Mouse (Mus musculus) stomach, postnatal 0 days (tissue): Measurements from ENCODE around the gene Cacna2d4.

Source experiments
- CTCF ChIP-seq: IDR thresholded peaks from 2 replicates; pipeline ENCODE4 v1.5.1; 2016; ENCODE audit warnings: antibody characterized with exemption, low read depth, mild to moderate bottlenecking, moderate library complexity
- EP300 ChIP-seq: optimal IDR thresholded peaks from 2 replicates; pipeline ENCODE3; 2016; ENCODE audit warnings: antibody characterized with exemption

DNA sequence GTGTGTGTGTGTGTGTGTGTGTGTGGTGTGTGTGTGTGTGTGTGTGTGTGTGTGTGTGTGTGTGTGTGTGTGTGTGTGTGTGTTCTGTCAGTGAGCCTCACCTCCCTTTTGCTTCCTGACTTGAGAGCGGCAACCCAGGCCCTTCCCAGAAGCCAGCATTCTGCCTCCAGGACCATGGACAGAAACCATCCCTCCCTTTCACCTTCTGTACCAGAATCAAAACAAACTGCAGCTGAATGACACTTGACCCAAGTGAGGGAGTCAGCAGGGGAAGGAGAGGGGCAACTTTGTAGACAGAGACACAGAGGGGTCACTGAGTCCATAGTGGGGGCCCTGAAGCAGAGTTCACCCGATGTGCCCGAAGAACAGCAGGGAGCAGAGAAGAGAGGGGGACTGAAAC is 3.3 kb upstream of the Cacna2d4 start:
- TF ChIP-seq CTCF (no peak), EP300 (no peak)
